Mouse (Mus musculus) bone marrow, adult 2 months (tissue): Measurements from ENCODE around the gene Gm20662. TPM values are rescaled to one million over a fixed set of nuclear protein-coding genes. Genes with fewer than 3 reads are reported as not detected.

Experiments used
- H3K27ac ChIP-seq: fragments of 200-500 bp; 2 replicates; pipeline ENCODE4 v1.5.1; 2012; ENCODE audit warnings: low read depth, mild to moderate bottlenecking, control low read depth, inconsistent platforms, low read length; ENCODE audit not compliant: control insufficient read depth, poor library complexity, insufficient read depth
- H3K4me1 ChIP-seq: fragments of 200-500 bp; 2 replicates; pipeline ENCODE4 v1.6.1; 2011; ENCODE audit warnings: low read length; ENCODE audit not compliant: control insufficient read depth, insufficient read depth
- H3K4me3 ChIP-seq: fragments of 200-500 bp; replicated peaks from 2 replicates; pipeline ENCODE3; 2011; ENCODE audit warnings: mild to moderate bottlenecking, low read depth, low read length, control low read depth; ENCODE audit not compliant: control insufficient read depth
- CTCF ChIP-seq: fragments of 200-500 bp; IDR thresholded peaks from 2 replicates; pipeline ENCODE4 v1.5.1; 2011; ENCODE audit warnings: low read length, control low read depth; ENCODE audit not compliant: control insufficient read depth, insufficient read depth
- POLR2A ChIP-seq: fragments of 200-500 bp; IDR thresholded peaks from 2 replicates; pipeline ENCODE4 v1.6.1; 2011; ENCODE audit warnings: low read depth, mild to moderate bottlenecking, control low read depth, low read length, borderline replicate concordance; ENCODE audit not compliant: control insufficient read depth
- WGBS: fragments of 180-500 bp; shearing (Covaris S2); methylation state at CpG from one replicate; pipeline ENCODE4 v1.1.7; 2018; 5-methylcytosine and 5-hydroxymethylcytosine counted together
- polyA plus RNA-seq: library from polyadenylated mRNA; stranded (reverse); fragments of >200 nt; gene quantifications from 2 replicates; pipeline ENCODE4 v1.2.4, GENCODE M21; 2011; ENCODE audit warnings: low replicate concordance; ENCODE audit not compliant: missing spikeins, insufficient read depth, insufficient read length

Gm20662 gene
- polyA plus RNA-seq, 1 experiment, result not detected

GRCm38 (mm10) chr9:108044751-108045492 lies 48.8 kb downstream of the Gm20662 start:
- Histone ChIP-seq H3K27ac (no peak overlapping the region), H3K4me3 (no peak overlapping the region), H3K4me1 (peaks cover 2% of the 10 kb centered on the region)
- 0 out of 2 replicates have a peak, but pooled peaks have one; percentile 19 for TF ChIP-seq CTCF
- no peak for TF ChIP-seq POLR2A
- WGBS, result 97% methylated on average over 8 of the region's 8 CpGs

GRCm38 (mm10) chr9:108046582-108046981 lies 50.4 kb downstream of the Gm20662 start:
- TF ChIP-seq CTCF (no peak), POLR2A (no peak)
- no peak overlapping the region for H3K27ac ChIP-seq
- 86% methylated on average over 4 of the region's 4 CpGs for WGBS
- H3K4me1 ChIP-seq, result peaks cover 2% of the 10 kb centered on the region
- no peak overlapping the region for H3K4me3 ChIP-seq

GRCm38 (mm10) chr9:108047601-108048565 lies 51.7 kb downstream of the Gm20662 start:
- H3K4me3 ChIP-seq, result peak overlapping the region; percentile 60
- 54% methylated on average over 17 of the region's 17 CpGs for WGBS
- H3K27ac ChIP-seq, result peak overlapping the region; percentile 28
- no peak for TF ChIP-seq CTCF
- no peak for TF ChIP-seq POLR2A
- peaks cover 2% of the 10 kb centered on the region; the same call in 1 of the 2 replicates for H3K4me1 ChIP-seq

GRCm38 (mm10) chr9:108048566-108048955 lies 52.4 kb downstream of the Gm20662 start:
- Histone ChIP-seq H3K27ac (peak overlapping the region; percentile 28), H3K4me3 (peak overlapping the region; percentile 60), H3K4me1 (peaks cover 5% of the 10 kb centered on the region)
- 2% methylated on average over 19 of the region's 19 CpGs for WGBS
- TF ChIP-seq CTCF (no peak), POLR2A (no peak)

DNA sequence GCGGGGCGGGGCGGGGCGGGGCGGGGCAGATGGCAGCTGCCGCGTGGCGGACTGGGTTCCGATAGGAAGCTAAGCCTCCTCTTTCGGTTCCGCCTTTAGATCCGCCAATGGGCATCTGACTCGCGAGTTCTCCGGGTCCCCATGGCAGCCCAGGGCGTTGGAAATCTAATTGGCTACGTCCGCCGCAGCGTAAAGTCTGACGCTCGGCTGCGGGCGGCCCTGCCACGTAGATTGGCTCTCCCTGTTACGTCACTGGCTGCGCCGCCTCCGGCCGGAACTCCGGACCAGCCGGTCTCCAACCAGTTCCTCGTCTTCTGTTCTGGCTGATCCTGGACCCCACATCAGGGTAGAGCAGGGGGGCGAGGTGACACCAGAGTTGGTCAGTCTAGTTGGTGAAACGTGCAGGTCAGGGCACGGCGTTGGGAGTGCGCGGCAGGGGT lies 52.9 kb downstream of the Gm20662 start, which contains the start of gene Gmppb:
TSS of gene Gmppb (plus strand) at position 227 of the 440 bp plus-strand sequence.
- TF ChIP-seq POLR2A (peak; percentile 76; the same call in 1 of the 2 replicates), CTCF (no peak)
- peak within 1 kb of the TSS; percentile 63 for H3K27ac ChIP-seq
- peak within 1 kb of the TSS; percentile 95 for H3K4me3 ChIP-seq
- under 1% methylated on average over 39 of the region's 39 CpGs for WGBS
- H3K4me1 ChIP-seq, result peaks cover 5% of the 10 kb centered on the region

GRCm38 (mm10) chr9:108049561-108050251 lies 53.6 kb downstream of the Gm20662 start:
- 38% methylated on average over 15 of the region's 15 CpGs for WGBS
- H3K4me3 ChIP-seq, result peak overlapping the region; percentile 95
- TF ChIP-seq POLR2A, result no peak
- TF ChIP-seq CTCF, result no peak
- H3K27ac ChIP-seq, result peak overlapping the region; percentile 63
- peaks cover 5% of the 10 kb centered on the region for H3K4me1 ChIP-seq

GRCm38 (mm10) chr9:108051184-108051930 lies 55.2 kb downstream of the Gm20662 start:
- whole genome bisulfite sequencing, result 91% methylated on average over 15 of the region's 15 CpGs
- Histone ChIP-seq H3K4me1 (peaks cover 5% of the 10 kb centered on the region), H3K27ac (no peak overlapping the region), H3K4me3 (no peak overlapping the region)
- TF ChIP-seq CTCF, result no peak
- TF ChIP-seq POLR2A, result 0 out of 2 replicates have a peak, but pooled peaks have one; percentile 11
